Mouse (Mus musculus): Measurements from ENCODE around the gene Txnrd1. TPM values are rescaled to one million over a fixed set of nuclear protein-coding genes. Genes with fewer than 3 reads are reported as not detected.

Gene Txnrd1
- polyA plus RNA-seq, 1 experiment: 32.2 TPM

GRCm38 (mm10) chr10:82795767-82796166, 38.0 kb upstream of the Txnrd1 start:
- no peak for TF ChIP-seq CTCF (IDR thresholded peaks at IDR 0.05; ENCODE audit: borderline replicate concordance, control insufficient read depth, extremely low read depth, insufficient read depth, low read length, poor library complexity)
- no peak for TF ChIP-seq POLR2A (IDR thresholded peaks at IDR 0.05; ENCODE audit: control insufficient read depth, extremely low read depth, insufficient read depth, low read length, poor library complexity)
- Histone ChIP-seq H3K4me1 (replicated peaks; ENCODE audit: control insufficient read depth, insufficient read depth, low read length) (peaks cover 28% of the 10 kb centered on the region), H3K4me3 (ENCODE audit: control insufficient read depth, insufficient read depth, low read length) (0 out of 2 replicates have a peak overlapping the region, but pooled peaks have one; percentile 7), H3K27me3 (ENCODE audit: control insufficient read depth, insufficient read depth, low read length) (no peaks in the 10 kb centered on the region), H3K36me3 (ENCODE audit: control insufficient read depth, insufficient read depth, low read length) (no peaks in the 10 kb centered on the region), H3K27ac (ENCODE audit: control insufficient read depth, insufficient read depth, low read length) (peak overlapping the region; percentile 95)
- WGBS: 33% methylated on average over 8 of the region's 8 CpGs
- DNase-seq: no peak

- H3K27me3 ChIP-seq (ENCODE audit: control insufficient read depth, insufficient read depth, low read length): no peaks in the 10 kb centered on the region
- TF ChIP-seq CTCF (IDR thresholded peaks at IDR 0.05; ENCODE audit: borderline replicate concordance, control insufficient read depth, extremely low read depth, insufficient read depth, low read length, poor library complexity) (no peak), POLR2A (IDR thresholded peaks at IDR 0.05; ENCODE audit: control insufficient read depth, extremely low read depth, insufficient read depth, low read length, poor library complexity) (no peak)
- H3K36me3 ChIP-seq (ENCODE audit: control insufficient read depth, insufficient read depth, low read length): no peaks in the 10 kb centered on the region
- WGBS: 2% methylated on average over 12 of the region's 12 CpGs
- H3K4me3 ChIP-seq (ENCODE audit: control insufficient read depth, insufficient read depth, low read length): no peak overlapping the region
- peak overlapping the region; percentile 97 for H3K27ac ChIP-seq (ENCODE audit: control insufficient read depth, insufficient read depth, low read length)
- peaks cover 28% of the 10 kb centered on the region for H3K4me1 ChIP-seq (replicated peaks; ENCODE audit: control insufficient read depth, insufficient read depth, low read length)
- peak; percentile 35 for DNase-seq
These were observed 37.2 kb upstream of the Txnrd1 start for GRCm38 (mm10) chr10:82796471-82797118.

DNA sequence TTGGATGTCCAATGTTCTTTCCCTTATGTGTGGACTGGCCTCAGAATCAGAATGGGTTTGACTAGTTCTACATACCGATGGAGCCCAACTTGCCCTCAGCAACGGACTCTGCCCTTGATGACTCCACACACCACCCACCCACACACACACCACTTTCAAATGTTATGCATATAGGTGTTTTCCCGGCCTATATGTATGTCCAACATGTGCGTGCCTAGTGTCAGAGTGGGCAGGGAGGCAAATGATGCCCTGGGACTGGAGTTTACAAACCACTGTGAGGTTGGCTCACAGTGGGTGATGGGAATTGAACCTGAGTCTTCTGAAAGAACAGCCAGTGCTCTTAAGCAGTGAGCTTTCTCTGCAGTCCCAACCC, 36.6 kb upstream of the Txnrd1 start:
- H3K4me1 ChIP-seq (replicated peaks; ENCODE audit: control insufficient read depth, insufficient read depth, low read length): peaks cover 28% of the 10 kb centered on the region
- H3K4me3 ChIP-seq (ENCODE audit: control insufficient read depth, insufficient read depth, low read length): no peak overlapping the region

GRCm38 (mm10) chr10:82798312-82798933, 35.3 kb upstream of the Txnrd1 start:
- H3K27me3 ChIP-seq (ENCODE audit: control insufficient read depth, insufficient read depth, low read length): no peaks in the 10 kb centered on the region
- peaks cover 28% of the 10 kb centered on the region for H3K4me1 ChIP-seq (replicated peaks; ENCODE audit: control insufficient read depth, insufficient read depth, low read length)
- DNase-seq: peak; percentile 38
- H3K4me3 ChIP-seq (ENCODE audit: control insufficient read depth, insufficient read depth, low read length): no peak overlapping the region
- no peak overlapping the region for H3K27ac ChIP-seq (ENCODE audit: control insufficient read depth, insufficient read depth, low read length)
- TF ChIP-seq CTCF (IDR thresholded peaks at IDR 0.05; ENCODE audit: borderline replicate concordance, control insufficient read depth, extremely low read depth, insufficient read depth, low read length, poor library complexity) (peak; percentile 40; the same call in 1 of the 2 replicates), POLR2A (IDR thresholded peaks at IDR 0.05; ENCODE audit: control insufficient read depth, extremely low read depth, insufficient read depth, low read length, poor library complexity) (no peak)
- WGBS: 56% methylated on average over 11 of the region's 11 CpGs
- H3K36me3 ChIP-seq (ENCODE audit: control insufficient read depth, insufficient read depth, low read length): no peaks in the 10 kb centered on the region

More for the DNA sequence above, 36.6 kb upstream of the Txnrd1 start:
- no peak for DNase-seq
- peak overlapping the region; percentile 97 for H3K27ac ChIP-seq (ENCODE audit: control insufficient read depth, insufficient read depth, low read length)
- 33% methylated on average over 4 of the region's 4 CpGs for WGBS
- no peak for TF ChIP-seq CTCF (IDR thresholded peaks at IDR 0.05; ENCODE audit: borderline replicate concordance, control insufficient read depth, extremely low read depth, insufficient read depth, low read length, poor library complexity)
- no peak for TF ChIP-seq POLR2A (IDR thresholded peaks at IDR 0.05; ENCODE audit: control insufficient read depth, extremely low read depth, insufficient read depth, low read length, poor library complexity)
- no peaks in the 10 kb centered on the region for H3K27me3 ChIP-seq (ENCODE audit: control insufficient read depth, insufficient read depth, low read length)
- no peaks in the 10 kb centered on the region for H3K36me3 ChIP-seq (ENCODE audit: control insufficient read depth, insufficient read depth, low read length)

DNA sequence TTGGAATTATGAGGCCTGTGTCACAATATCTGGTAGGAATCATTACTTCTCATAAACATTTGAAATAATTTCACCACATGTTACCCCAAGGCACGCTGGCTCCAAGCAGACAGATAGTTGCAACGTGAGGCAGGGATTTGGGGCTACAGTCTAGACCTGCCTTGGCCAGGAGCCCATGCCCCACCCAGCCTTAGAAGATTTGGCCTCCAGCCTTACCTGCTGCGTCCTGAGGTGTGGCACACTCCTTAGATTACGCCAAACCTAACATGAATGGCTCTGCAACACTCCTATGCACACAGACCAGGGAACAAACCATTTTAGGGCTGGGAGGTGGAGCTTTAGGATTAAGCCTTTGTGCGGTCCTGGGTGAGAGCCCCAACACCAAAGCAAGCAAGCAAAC, 33.7 kb upstream of the Txnrd1 start:
- no peak for DNase-seq
- H3K27ac ChIP-seq (ENCODE audit: control insufficient read depth, insufficient read depth, low read length): no peak overlapping the region
- H3K4me1 ChIP-seq (replicated peaks; ENCODE audit: control insufficient read depth, insufficient read depth, low read length): peaks cover 22% of the 10 kb centered on the region
- no peaks in the 10 kb centered on the region for H3K36me3 ChIP-seq (ENCODE audit: control insufficient read depth, insufficient read depth, low read length)
- TF ChIP-seq CTCF (IDR thresholded peaks at IDR 0.05; ENCODE audit: borderline replicate concordance, control insufficient read depth, extremely low read depth, insufficient read depth, low read length, poor library complexity) (no peak), POLR2A (IDR thresholded peaks at IDR 0.05; ENCODE audit: control insufficient read depth, extremely low read depth, insufficient read depth, low read length, poor library complexity) (no peak)
- WGBS: 92% methylated on average over 5 of the region's 5 CpGs
- H3K27me3 ChIP-seq (ENCODE audit: control insufficient read depth, insufficient read depth, low read length): no peaks in the 10 kb centered on the region
- H3K4me3 ChIP-seq (ENCODE audit: control insufficient read depth, insufficient read depth, low read length): no peak overlapping the region

DNA sequence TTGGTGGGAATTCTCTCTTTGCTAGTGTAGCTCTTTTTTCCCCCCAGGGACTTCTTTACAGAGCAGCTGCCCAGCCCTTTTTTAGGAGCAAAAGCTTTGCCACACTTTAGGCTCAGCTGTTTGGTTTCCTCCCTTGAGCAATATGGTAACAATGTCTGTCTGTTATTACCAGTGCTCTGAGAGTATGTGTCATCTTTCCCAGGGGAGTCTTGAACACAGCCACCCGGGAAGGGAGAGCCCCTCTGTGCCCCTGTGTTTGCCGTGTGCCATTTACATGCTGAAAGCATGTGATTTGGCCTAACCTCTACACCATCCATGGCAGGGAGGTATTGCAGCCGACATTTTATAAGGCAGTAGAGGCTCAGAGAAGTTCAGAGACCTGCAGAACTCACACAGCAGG, 29.4 kb upstream of the Txnrd1 start:
- no peaks in the 10 kb centered on the region for H3K27me3 ChIP-seq (ENCODE audit: control insufficient read depth, insufficient read depth, low read length)
- no peak overlapping the region for H3K4me3 ChIP-seq (ENCODE audit: control insufficient read depth, insufficient read depth, low read length)
- no peaks in the 10 kb centered on the region for H3K4me1 ChIP-seq (replicated peaks; ENCODE audit: control insufficient read depth, insufficient read depth, low read length)
- H3K36me3 ChIP-seq (ENCODE audit: control insufficient read depth, insufficient read depth, low read length): no peaks in the 10 kb centered on the region
- WGBS: 96% methylated on average over 3 of the region's 3 CpGs
- no peak for DNase-seq
- no peak overlapping the region for H3K27ac ChIP-seq (ENCODE audit: control insufficient read depth, insufficient read depth, low read length)
- no peak for TF ChIP-seq POLR2A (IDR thresholded peaks at IDR 0.05; ENCODE audit: control insufficient read depth, extremely low read depth, insufficient read depth, low read length, poor library complexity)
- TF ChIP-seq CTCF (IDR thresholded peaks at IDR 0.05; ENCODE audit: borderline replicate concordance, control insufficient read depth, extremely low read depth, insufficient read depth, low read length, poor library complexity): no peak

Measured in thymus, adult 2 months (tissue).